Mouse (Mus musculus): ENCODE measurements at regions not wholly inside any gene's neighbourhood (a gene's known extent, or its start where the extent isn't known, plus 50 kb on each side); places are given as distances from the start of the nearest gene placed in this dataset.

- no peak for TF ChIP-seq CTCF (IDR thresholded peaks at IDR 0.05; ENCODE audit: low read depth, low read length)
- no peak for TF ChIP-seq POLR2A (IDR thresholded peaks at IDR 0.05; ENCODE audit: insufficient read depth, low read length)
- TF ChIP-seq EP300 (IDR thresholded peaks at IDR 0.05; ENCODE audit: insufficient read depth, low read depth, low read length), result no peak
These were observed 2166.8 kb upstream of the Tenm3 start for GRCm38 (mm10) chr8:51010508-51010907.

Data from ES-Bruce4 (cell line).